Mouse (Mus musculus) 3T3-L1 (cell line): ENCODE measurements around the gene Commd9.

Source experiments
- DNase-seq: peaks from one replicate; pipeline ENCODE4 v3.0.0-alpha.2; 2015; ENCODE audit warnings: low read depth, low spot score

Commd9 gene

DNA sequence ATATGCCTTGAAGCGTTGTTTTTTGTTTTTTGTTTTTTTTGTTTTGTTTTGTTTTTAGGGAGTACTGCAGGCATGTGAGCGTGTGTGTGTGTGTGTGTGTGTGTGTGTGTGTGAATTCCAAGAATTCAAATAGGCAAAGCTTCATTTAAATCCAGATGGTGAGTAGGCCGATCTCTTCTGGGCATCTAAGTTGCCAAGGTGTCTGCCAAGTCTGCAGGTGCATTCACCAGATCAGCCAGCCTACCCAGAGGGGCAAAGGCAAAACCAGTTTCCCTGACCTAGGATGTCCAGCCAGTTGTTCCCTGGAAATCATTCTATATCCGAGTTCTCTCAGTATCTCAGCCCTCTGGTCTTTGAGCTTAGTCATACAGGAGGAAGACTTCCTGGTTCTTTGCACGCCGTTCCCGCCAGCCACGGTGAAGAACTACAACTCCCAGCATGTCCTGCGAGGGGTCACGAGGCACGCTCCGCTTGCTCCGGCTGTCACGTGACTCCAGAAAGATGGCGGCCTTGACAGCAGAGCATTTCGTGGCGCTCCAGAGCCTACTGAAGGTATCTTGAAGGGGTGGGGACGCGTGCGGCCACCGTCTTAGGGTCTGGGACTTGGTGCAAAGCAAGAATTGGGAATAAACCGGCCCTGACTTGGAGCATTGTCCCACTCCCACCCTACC lies at the start of gene Commd9:
Gene Commd9, plus strand, starts transcription at position 480 of the 671 bp plus-strand sequence.
- peak; percentile 97 for DNase-seq

DNA sequence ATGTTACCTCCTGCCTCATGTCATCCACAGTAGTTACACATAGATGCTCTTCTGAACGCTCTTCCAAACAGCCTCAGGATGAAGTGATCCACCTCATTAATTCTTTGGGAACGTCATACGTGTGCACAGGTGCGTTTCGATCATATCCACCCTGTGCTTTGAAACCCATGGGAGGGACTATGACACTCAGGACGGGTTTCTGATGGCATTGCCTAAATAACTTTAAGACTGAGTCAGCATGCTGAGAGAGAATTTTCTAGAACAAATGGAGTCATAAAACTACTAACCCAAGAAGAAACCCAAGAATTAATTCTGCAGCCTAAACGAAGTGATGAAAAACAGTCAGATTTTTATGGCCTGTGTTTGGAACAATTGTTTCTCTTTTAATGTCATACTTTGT lies 43.3 kb upstream of the Commd9 start:
- DNase-seq = no peak

DNA sequence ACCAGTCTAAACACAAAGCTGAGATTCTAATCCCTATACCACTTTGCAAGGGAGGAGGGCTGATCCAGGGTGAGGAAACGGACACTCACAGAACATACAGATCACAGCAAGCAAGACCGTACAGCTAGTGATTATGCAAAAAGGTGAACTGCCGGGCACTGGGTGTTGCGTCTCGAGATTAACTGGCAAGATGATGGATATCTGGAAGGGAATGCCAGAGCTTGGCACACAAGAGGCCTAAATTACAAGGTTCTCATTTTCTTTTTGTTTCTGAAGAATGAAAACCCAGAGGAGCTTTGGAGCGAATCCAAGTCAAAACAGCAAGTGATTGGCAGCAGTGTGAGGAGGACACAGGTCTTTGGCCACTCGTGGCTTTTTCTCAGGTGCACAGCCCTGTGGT lies 31.3 kb upstream of the Commd9 start:
- no peak for DNase-seq

DNA sequence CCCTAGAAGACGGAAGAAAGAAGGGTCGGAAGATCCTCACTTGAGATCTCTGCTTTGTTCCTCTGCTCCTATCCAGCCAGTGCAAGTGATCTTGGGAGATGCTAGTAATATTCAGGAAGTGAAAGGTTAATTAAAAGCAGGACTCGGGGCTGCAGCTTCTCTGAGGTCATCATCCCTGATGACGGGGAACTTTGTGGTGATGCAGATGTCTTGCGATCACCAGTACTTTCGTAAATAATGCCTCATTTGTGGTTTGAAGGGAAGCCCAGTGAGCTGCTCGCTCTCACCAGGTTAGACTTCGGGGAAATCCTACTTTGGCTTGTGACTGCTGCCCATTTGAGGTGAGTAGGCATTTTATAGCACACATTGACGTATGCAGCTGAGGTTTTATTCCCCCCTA lies 29.9 kb upstream of the Commd9 start:
- peak; percentile 45 for DNase-seq

DNA sequence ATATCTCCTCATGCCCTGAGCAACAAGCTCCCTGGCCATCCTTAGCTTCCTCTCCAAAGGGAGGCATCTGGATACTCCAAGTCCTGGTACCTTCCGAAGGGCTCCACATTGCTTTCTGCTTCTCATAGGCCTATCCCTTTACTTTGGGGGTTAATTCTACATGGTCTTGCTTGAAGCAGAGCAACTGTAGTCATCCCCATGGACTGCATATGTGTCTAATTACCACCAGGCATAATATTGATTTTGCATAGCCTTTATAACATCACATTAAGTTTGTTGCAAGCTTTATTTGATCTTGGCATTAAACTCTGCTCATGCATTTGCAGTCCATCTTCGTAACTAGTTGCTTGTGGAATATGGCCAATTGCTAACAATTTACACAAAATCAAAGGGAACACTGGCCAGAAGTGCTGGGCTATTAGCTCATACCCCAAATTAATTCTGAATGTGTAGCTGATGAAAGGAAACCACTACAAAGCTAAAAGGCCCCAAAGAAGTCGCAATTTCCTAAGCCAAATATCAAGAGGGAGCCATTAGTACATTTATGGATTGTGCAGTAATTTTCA lies 25.0 kb upstream of the Commd9 start:
- DNase-seq = no peak

DNA sequence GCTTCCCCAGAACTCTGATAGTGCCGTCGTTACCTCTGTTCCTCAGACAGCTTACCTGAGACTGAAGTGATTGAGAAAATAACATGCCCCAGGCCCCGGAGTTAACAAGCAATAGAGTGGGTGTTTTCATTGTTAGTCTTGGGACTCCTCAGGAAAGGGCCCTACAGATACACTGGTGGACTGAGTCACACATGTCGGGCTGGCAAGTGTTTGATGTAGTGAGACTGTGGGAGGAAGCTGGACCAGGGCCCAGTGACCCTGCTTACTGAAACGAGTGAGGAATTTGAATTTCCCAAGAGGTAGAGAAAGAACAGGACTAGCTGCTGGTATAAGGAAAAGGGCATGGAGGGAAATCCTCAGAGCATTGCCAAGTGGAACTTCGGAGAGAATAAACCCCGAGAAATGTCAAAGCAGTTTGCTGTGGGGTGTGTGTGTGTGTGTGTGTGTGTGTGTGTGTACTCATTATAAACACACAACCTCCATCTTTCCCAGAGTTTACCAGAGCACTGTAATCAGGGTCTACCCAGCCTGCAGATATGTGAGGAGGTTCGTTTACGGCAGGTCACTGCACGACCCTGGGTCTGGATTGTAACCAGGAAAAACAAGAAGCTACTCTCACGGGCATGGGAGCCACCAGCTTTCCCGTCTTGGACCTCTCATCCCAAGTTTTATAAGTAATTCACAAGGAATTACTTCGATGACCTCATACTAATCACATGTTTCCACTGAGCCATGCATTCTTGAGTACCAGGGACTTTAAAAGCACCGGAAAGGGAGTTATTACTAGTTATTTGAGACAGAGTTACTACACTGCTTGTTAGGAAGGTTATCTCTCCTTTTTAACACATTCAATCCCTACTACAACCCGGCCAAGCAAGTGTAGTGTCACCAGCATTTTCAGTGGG lies 23.6 kb upstream of the Commd9 start:
- peak; percentile 99 for DNase-seq

DNA sequence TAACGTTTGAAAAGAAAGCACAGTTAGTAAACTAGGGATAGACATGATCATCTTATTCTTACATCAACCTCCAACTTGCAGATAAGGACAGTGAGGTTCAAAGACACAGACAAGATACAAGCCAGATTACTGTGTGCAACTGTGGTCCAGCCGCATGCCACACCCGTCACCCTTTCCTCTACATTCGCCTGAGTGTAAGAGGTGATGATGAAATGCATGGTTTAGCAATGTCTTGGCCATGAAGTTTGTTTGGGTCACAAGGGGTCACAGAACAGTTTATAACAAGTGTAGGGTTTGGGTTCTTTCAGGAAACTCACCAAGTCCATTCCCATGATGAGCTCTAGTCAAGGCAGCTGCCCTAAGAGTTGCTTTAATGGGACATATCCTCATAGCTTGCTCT lies 17.4 kb upstream of the Commd9 start:
- DNase-seq = peak; percentile 32

DNA sequence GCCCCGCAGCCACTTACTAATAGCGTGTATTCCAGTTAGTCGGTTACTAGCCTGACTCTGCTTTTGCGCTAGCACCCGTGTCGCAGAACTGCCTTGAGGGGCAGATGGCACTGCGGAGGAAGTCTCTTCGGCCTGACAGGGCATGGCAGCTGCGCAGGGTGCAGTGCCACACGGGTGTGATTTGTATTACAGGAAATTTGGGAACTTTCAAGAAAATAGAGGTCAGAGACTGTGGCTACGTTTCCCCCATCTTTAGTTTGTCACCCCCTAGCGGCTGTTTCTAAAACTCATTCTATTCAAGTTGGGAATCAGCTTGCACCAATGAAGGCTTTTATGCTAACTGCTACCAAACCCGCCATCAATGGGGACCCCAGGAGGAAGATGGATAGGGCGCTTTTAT lies 14.9 kb upstream of the Commd9 start:
- DNase-seq = peak; percentile 85

DNA sequence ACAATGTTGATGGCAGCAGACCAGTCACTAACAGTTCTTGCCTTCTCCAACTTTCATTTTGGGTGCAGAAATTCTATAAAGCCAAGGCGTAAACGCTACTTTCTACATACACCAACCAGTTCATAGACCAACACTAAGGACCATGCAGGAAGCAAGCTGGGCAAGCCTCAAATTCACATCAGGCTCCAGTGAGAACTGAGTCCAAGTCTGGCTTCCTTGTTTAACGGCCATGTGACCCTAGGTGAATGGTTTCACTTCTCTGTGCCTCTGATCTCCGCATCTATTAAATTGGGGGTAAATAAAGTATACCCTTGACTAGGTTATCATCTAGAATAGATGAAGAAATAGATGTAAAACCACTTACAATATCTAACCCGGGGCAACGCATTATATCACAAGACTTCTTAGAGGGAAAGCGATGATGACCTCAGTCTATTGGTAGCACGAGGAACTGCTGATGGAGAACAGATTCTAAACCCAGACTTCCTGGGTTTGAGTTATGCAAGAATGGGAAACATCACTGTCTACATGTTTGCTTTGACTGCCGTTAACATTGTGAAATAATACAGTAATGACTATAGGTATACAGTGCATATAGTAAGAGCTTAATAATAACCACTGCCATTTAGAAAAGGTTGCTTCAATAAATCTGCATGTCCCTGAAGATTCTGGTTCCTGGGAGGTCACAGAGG lies 4.4 kb upstream of the Commd9 start:
- DNase-seq = no peak

DNA sequence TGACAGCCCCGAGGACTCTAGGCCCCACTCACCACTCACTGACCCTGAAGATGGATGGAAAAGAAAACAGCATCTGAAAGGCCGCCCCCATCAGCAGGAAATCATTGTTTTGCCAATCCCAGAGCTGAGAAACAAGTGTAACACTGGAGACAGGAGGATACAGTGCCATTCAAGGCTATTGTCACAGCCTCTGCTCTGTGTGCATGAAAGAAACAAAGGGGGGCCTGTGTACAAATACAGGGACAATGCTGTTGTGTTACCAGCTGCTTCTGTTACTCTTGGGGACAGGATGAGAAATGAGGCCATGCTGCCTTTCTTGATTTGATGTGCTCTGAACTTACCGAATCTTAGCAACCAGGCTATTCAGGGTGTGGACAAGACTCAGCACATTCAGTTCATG lies 3.0 kb upstream of the Commd9 start, which contains the start of gene Prr5l:
Gene Prr5l, minus strand, starts transcription at position 30 of the 400 bp plus-strand sequence.
- DNase-seq = no peak

DNA sequence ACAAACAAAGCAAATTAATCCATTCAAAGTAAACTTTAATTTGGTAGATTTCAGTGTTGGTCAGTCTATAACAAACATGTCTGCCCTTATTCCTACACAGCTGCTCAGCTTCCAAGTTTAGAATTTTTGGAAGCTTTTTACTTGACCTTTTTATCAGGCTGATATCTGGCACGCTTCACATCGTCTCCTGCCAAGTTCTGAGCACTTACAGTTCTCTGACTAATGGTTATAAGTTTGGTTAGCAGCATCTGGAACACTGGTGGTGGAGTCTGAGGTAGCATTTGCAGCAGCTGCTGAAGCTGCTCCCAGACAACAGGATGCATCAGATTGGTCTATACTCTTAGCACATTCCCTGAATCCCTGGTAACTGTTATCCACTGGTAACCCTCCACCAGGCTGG lies 1.8 kb upstream of the Commd9 start:
- DNase-seq = peak; percentile 93

DNA sequence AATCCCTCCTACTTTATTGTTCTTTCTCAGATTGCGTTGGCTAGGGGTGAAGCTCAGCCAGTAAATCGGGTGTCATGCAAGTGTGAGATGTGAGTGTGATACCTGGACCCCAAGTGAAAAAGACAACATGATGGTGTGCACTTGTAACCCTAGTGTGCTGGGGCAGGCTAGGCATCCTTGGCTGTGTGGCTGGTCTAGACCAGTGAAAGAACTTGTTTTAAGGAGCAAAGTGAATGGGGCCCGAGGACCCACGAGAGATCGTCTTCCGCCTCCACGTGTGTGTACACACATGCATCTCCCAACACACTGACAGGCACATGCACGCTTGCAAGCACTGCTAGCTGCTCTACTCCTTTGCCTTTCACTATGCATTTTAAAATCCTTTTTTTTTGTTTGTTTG lies 2.8 kb downstream of the Commd9 start:
- no peak for DNase-seq

DNA sequence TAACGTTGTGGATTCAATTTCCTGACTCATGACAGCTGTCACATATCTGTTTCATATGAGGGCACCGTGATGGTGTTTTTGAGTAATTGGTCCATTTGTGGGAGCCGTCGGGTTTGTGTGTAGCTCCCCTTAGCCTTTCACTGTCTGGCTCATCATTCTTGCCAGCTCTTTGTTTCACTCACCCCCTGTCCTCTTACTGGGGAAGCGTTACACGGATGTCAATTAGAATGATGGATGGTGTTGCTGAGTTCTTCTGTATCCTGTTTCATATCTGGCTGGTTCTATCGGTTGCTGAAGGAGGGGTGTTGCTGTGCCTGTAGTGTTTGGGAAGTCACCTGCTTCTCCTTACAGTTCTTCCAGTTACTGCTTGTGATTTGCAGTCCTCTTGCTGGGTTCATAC lies 5.1 kb downstream of the Commd9 start:
- DNase-seq = no peak

DNA sequence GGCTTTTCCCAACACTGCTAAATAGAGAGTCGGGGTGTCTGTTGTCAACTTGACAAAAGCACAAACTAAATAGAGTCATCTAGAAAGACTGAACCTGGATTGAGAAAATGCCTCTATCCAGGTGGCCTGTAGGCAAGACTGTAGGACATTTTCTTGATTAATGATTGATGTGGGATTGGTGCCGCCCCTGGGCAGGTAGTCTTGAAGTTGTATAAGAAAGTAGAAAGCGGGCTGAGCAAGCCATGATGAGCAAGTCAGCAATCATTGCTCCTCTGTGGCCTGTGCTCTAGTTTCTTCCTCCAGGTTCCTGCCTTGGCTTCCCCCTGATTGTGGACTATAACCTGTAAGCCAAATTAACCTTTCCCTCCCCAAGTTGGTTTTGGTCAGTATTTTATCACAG lies 8.1 kb downstream of the Commd9 start:
- DNase-seq = no peak

DNA sequence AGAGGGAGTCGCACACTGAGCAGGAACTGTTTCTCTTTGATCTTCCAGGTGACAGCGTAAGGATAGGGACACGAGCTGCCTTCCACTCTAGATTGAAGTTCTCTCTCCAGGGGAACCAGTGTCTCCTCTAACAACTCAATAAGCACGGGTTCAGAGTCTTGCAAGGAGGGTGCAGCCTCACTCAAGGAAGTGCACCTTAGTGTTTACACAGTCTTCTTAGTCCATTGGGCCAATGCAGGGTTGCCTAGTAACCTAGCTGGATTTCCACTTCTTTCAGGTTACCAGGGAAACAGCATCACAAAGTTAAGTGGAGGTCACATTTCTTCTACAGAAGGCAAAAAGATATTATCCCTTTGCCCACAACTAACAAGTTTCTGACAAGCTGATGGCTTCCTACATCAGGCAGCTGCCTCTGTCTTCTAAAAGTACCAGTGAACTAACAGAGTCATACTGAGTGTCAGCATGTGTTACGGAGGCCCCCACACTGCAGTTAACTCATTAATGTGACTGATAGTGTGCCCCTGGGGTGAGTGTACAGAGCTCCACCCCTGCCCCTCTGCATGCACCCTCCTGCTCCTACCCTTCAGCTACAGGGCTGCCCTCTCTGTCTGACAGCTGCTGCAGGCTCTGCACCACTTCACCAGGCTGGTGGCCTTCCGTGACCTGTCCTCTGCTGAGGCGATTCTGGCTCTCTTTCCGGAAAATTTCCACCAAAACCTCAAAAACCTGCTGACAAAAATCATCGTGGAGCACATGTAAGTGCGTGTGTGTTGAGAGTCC lies 10.6 kb downstream of the Commd9 start:
- DNase-seq = no peak

DNA sequence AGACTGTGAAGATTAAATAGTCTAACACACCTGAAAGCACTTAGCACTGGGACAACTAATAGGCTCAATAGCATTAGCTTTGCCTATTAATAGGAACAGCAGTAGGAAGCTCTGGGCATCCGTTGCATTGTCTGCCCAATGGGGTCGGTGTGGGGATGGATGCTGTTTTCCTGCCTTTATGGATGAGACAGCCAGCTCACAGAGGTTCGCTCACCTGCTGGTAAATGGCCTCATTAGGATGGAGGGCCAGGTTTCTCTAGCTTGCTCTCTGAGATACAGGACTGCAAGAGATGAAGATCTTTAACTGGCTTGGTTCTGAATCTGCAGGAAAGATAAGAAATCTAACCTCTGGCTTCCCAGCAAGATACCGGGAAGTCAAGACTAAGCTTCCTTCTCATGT lies 16.1 kb downstream of the Commd9 start:
- DNase-seq = no peak

DNA sequence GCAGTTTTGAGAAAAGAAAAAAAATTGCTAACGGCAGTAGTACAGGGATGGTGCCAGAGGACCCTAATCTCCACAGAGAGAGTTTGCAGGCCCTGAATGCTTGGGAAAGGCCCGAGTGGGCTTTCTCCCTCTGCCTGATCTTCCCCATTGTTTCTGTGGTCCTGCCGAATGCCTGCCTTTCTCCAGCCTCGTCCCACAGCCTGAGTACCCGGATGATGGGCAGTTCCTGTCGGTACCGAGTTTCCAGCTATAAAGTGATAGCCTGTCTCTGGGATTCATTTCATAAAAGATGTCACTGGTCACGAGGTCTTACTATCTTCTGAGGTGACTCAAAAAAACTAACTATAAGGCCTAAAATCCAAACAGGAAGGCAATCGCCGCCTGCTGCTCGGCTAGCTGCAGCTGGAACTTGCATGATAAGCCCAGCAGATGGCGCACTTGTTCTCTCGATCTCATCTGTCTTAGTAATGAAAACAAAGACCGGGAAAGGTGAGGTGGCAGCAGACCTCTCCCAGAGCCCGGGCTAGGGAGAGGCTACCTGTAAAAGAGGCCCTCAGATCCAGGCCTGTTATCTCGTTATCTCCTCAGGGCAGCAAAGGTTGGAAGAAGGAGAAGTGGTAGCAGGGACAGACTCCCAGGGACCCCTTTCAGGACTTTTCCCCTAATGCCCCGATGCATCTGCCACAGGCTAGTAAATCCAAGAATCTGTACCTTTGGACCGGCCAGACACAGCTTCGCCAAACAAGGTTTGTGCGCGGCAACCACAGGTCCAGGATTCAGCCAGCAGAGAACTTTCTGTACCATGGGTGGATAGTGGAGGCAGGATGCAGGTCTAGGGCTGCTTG lies 19.7 kb downstream of the Commd9 start:
- DNase-seq = peak; percentile 92

DNA sequence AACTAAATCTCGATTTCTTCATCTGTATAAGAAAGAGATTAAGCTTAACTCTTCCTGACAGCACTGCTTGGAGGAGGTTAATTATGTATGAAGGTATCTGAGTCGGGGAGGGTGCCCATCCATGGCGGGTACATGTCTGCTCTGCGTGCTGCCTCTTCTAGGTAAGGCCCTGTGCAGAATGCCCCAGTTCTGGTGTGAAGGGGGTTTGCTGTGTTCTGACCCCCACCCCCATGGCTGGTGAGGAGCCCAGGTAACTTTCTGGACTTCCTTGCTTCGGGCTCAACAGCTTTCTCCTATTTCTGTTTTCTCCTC lies 20.3 kb downstream of the Commd9 start:
- no peak for DNase-seq

DNA sequence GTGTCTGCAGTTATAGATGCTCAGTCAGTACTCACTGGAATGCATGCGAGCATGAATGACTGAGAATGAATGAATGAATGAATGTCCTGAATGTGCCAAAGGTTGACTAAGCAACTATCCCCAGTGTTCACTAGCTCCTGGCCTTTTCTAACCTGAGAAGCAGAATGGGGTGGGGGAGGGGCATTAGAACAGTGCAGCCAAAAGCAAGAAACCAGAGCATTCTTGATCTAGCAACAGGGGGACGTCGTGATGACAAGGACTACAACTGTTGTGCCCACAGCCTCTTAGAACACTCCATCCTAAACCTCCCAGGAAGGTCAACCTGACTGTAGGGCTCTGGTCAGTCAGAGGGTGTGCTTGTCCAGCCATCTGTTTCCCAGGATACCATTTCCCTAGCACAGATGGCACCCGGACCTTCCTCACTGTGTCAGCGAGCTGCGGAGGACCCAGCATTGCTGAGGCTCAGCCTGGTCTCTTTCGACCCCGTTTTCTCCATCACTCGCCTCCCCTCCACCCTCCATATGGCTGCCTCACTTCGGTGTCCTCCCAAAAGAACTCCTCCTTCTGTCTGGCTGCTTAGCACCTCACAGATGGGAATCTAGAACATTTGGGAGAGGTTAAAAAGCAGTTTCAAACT lies 21.5 kb downstream of the Commd9 start:
- DNase-seq = no peak

DNA sequence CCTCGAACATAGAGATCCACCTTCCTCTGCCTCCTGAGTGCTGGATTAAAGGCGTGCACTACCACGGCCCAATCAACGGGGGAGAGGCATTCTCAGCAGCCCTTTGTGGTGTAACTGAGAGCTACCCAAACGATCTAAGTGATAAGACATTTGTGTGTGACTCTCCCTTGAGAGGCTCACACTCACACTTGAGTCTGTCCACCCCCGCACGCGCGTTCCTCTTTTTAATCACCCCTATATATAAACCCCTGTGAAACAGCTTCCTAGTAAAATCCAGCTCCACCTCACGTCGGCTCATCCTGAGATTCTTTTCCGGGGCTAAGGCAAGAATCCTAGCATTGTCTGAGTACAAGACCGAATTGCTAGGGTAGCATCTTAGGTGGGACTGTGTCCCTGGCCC lies 22.7 kb downstream of the Commd9 start:
- DNase-seq = no peak
